Mouse (Mus musculus) urinary bladder, postnatal 25 days (tissue): Measurements from ENCODE around the gene Hist1h2be.
"Not testable (repeated sequence)": the region's sequence is repeated elsewhere in the genome, so short reads cannot be mapped to it uniquely, and the experiment has no call there.

Experiments used
- DNase-seq: peaks from one replicate; pipeline ENCODE4 v3.0.0; 2022; ENCODE audit warnings: low spot score

The Hist1h2be gene

GRCm38 (mm10) chr13:23591886-23592285 lies 29.0 kb downstream of the Hist1h2be start:
- DNase-seq, result not testable (repeated sequence)

DNA sequence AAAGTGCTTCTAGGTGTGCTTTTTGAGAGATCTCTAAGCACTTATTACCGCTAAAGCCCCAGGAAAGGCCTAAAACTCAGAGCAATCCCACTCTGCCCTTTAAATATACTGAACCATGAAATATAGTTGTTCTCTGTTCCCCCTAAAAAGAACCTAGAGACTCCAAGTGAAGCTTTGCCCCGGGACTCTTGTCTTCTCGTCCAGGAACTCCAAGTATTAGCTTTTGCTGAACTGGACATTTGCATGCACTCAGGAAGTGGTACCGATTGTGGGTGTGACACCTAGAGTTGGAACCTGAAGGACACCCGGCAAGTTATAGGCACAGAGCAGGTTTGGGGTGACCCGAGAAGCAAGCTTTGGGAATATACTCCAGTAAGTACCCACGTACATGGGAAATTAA lies 29.7 kb downstream of the Hist1h2be start:
- DNase-seq, result no peak

- no peak for DNase-seq
Observed at GRCm38 (mm10) chr13:23586940-23587225, 34.0 kb downstream of the Hist1h2be start.

DNA sequence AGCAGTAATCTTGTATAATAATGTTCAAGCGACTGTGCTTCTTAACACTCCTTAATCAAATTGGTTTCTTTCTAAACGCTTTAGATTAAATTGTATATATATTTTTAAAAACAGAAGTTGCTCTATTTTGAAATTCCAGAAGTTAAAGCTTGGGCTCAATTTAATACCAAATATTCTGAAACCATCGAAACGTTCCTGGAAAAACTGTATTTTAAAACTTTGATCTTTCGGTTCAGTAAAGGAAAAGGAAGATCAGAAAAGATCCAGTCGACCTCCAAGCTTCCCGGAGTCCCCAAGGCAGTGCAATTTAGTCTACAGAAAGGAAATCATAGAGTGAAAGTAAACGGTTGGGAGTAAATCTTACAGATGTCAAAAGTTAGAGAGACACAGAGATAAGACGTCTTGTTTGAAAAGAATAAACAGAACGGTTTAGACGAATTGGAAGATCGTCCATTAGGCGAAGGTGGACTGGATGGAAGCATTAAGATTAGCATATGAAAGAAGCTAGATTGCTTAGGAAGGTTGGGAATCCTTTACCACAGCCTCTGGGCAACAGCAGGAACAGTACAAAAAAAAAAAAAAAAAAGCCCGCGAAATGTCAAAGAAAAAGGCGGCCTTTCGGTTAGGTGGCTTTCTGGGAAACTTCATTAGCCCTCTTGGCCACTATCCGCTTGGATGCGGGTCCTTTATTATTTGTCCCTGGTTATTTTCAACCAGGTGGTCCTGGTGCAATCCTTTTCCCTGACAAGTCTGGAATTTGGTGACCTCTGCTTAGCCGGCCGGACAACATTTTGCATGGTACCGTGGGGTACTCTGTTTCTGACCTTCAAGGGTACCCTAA lies 34.6 kb downstream of the Hist1h2be start:
- DNase-seq, result no peak

DNA sequence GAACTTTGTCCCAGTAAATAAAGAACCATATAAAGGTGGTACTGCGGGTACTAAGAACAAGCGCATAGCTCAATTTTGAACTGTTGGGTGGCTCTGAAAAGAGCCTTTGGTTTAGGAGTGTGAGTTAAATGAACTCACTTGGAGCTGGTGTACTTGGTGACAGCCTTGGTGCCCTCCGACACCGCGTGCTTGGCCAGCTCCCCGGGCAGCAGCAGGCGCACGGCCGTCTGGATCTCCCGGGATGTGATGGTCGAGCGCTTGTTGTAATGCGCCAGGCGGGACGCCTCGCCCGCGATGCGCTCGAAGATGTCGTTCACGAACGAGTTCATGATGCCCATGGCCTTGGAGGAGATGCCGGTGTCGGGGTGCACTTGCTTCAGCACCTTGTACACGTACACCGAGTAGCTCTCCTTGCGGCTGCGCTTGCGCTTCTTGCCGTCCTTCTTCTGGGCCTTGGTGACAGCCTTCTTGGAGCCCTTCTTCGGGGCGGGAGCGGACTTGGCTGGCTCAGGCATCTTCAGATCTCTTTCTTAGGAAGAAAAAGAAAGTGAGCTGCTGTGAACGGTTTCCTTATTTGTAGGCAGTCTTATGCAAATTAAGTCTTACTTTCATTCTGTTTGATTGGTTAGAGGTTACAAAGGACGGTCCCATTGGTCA lies 35.4 kb downstream of the Hist1h2be start:
- peak; percentile 51 for DNase-seq

DNA sequence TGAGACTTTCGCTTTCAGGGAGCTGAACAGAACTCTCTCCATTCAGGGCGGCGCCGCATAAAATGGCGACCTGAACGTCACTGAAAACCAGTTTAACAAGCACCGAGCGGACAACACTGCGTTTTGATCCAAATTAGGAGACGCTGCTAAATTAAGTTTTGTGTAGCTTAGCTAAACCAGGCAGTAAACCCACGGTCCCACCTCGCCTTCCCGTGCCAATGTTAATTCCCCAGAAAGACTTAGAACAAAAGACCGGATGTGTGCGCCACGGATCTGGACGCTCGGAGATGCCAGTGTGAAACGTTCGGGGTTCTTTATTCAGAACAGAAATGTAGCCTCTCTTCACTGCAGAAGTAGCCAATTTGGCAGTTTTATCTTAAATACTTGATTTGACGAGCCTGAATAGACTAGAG lies 35.9 kb downstream of the Hist1h2be start:
- peak; percentile 65 for DNase-seq

- no peak for DNase-seq
Observed at GRCm38 (mm10) chr13:23584331-23584730, 36.6 kb downstream of the Hist1h2be start.

- no peak for DNase-seq
Observed at GRCm38 (mm10) chr13:23583387-23584068, 37.4 kb downstream of the Hist1h2be start.

GRCm38 (mm10) chr13:23582219-23583056 lies 38.5 kb downstream of the Hist1h2be start:
- DNase-seq, result no peak

DNA sequence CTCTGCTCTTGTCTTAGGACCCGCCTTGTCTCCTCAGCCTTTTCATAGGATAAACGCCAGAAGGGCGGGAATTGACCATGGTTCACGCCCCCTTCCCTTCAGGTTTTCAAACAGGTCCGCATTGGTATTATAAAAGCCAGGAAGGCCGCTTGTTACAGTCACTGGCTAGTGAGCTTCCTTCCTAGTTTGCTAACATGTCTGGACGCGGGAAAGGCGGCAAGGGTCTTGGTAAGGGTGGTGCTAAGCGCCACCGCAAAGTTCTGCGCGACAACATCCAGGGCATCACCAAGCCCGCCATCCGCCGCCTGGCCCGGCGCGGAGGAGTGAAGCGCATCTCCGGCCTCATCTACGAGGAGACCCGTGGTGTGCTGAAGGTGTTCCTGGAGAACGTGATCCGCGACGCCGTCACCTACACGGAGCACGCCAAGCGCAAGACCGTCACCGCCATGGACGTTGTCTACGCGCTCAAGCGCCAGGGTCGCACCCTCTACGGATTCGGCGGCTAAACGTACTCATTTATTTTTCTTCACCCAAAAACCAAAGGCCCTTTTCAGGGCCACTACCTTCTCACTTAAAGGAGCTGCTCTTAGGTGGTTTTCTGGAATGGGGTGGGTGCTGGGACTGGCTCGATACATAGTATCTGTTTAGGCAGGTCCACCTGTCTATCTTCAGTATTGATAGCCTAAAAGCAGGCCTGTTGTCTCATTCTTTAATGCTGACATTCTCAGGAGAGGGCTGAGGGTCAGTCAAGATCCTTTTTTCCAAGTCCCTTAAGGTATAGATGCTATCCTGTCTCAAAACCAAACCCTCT lies 39.3 kb downstream of the Hist1h2be start, which contains the start of gene Hist1h4d:
Hist1h4d (plus strand) TSS at position 191 of the 811 bp plus-strand sequence.
- DNase-seq, result peak; percentile 94

DNA sequence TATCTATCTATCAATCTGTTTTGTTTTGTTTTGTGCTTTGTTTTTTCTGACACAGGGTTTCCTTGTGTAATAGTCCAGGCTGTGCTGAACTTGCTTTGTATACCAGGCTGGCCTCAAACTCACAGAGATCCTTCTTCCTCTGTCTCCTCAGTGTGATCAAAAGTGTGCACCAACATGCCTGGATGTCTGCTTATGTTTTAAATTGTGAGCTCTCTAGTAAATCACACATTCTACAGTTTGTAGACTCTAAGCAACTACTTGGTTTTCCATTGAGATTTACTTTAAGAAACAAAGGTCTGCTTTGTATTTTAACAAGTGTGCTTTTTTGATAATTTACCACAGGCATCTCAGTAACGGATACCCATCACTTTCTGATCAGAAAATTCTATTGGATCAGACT lies 43.1 kb downstream of the Hist1h2be start:
- DNase-seq, result no peak

DNA sequence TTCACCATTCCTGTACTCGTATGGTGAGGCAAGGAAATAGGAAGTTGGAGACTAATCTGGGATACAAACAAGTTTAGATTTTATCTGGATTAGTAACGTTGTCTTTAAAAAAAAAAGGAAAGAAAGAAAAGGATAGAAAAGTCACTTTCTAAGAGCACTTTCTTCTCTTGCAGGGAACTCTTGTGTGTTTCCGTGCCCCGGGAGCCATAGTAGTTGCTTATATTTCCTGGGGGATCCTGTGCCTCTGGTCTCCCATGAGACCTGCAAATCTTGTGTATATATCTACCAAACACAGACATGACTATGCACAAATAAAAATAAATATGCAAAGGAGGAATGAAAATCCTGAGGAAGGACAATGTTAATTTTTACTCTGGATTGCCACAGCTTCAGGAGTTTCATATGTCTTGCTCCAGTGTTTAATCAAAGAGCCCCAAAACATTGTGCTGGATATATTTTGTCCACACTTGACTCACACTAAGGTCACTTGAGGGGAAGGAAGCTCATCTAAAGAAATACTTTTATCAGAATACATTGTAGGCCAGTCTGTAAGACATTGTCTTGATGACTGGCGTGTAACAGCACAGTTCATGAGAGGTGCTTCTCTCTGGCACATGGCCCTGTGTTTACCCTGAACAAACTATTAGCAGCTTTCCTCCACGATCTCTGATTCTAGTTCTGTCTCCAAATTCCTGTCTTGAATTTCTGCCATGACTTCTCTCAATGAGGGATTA lies 43.9 kb downstream of the Hist1h2be start:
- DNase-seq, result no peak

GRCm38 (mm10) chr13:23576351-23576881 lies 44.5 kb downstream of the Hist1h2be start:
- DNase-seq, result no peak

DNA sequence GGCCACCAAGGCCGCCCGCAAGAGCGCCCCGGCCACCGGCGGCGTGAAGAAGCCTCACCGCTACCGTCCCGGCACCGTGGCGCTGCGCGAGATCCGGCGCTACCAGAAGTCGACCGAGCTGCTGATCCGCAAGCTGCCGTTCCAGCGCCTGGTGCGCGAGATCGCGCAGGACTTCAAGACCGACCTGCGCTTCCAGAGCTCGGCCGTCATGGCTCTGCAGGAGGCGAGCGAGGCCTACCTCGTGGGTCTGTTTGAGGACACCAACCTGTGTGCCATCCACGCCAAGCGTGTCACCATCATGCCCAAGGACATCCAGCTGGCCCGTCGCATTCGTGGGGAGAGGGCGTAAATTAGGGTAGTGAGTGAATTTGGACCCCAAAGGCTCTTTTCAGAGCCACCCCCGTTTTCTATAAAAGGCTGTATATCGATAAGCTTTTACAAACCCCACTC lies 45.0 kb downstream of the Hist1h2be start:
- not testable (repeated sequence) for DNase-seq

- DNase-seq, result no peak
Observed at GRCm38 (mm10) chr13:23575271-23575851, 45.6 kb downstream of the Hist1h2be start, which contains the start of gene Hist1h3d. TSS of gene Hist1h3d (plus strand) at chr13:23575763.

DNA sequence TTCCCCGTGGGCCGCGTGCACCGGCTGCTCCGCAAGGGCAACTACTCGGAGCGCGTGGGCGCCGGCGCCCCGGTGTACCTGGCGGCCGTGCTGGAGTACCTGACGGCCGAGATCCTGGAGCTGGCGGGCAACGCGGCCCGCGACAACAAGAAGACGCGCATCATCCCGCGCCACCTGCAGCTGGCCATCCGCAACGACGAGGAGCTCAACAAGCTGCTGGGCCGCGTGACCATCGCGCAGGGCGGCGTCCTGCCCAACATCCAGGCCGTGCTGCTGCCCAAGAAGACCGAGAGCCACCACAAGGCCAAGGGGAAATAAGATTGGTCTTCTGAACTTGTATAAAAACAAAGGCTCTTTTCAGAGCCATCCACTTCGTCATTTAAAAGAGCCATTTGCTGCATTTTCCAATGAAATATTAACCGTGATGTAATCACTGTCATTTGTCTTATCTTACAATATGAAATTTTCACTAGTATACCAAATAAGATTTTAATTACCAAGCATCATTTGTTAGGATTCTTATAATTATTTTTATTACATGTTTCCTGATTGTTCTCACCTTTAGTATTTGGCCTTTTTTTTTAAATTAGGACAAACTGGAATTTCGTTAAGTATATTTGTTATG lies 46.3 kb downstream of the Hist1h2be start:
- DNase-seq, result not testable (repeated sequence)

GRCm38 (mm10) chr13:23573898-23574524 lies 46.9 kb downstream of the Hist1h2be start, which contains the start of the genes Hist1h2bf and Hist1h2ad:
TSS of gene Hist1h2bf (minus strand) at chr13:23574196.
TSS of gene Hist1h2ad (plus strand) at chr13:23574381.
- peak; percentile 66 for DNase-seq
